Mouse (Mus musculus) intestine, embryonic 16.5 days (tissue): ENCODE results near the gene Gm28048. TPM values are rescaled to one million over a fixed set of nuclear protein-coding genes. Genes with fewer than 3 reads are reported as not detected.
A peak's percentile ranks its signal among the peaks of the same experiment; 100 is the strongest.

ENCODE experiments used
- ATAC-seq: fragments of 200-750 bp; cut with Nextera tagmentation; 2 replicates; pipeline ENCODE4 v1.8.0; 2017; ENCODE audit warnings: moderate TSS enrichment, moderate library complexity
- H3K27ac ChIP-seq: fragments of 300-500 bp; sonication (generic); 2 replicates; pipeline ENCODE4 v1.5.1; 2014; ENCODE audit warnings: mild to moderate bottlenecking, low read length
- H3K27me3 ChIP-seq: fragments of 300-500 bp; sonication (generic); replicated peaks from 2 replicates; pipeline ENCODE4 v1.6.1; 2014; ENCODE audit warnings: low read length, control low read depth, mixed read lengths; ENCODE audit not compliant: control insufficient read depth, insufficient read depth
- H3K36me3 ChIP-seq: fragments of 300-500 bp; sonication (generic); 2 replicates; pipeline ENCODE4 v1.6.1; 2014; ENCODE audit warnings: low read length, control low read depth; ENCODE audit not compliant: control insufficient read depth, insufficient read depth
- H3K4me1 ChIP-seq: fragments of 300-500 bp; sonication (generic); 2 replicates; pipeline ENCODE4 v1.6.1; 2014; ENCODE audit warnings: low read length, control low read depth, mixed read lengths; ENCODE audit not compliant: control insufficient read depth, insufficient read depth
- H3K4me2 ChIP-seq: fragments of 300-500 bp; sonication (generic); 2 replicates; pipeline ENCODE4 v1.6.1; 2014; ENCODE audit warnings: low read depth, low read length, control low read depth
- H3K4me3 ChIP-seq: fragments of 300-500 bp; sonication (generic); 2 replicates; pipeline ENCODE4 v1.5.1; 2014; ENCODE audit warnings: mild to moderate bottlenecking, low read length
- H3K9ac ChIP-seq: fragments of 300-500 bp; sonication (generic); 2 replicates; pipeline ENCODE4 v1.6.1; 2014; ENCODE audit warnings: low read depth, low read length
- H3K9me3 ChIP-seq: fragments of 300-500 bp; sonication (generic); 2 replicates; pipeline ENCODE4 v1.6.1; 2016; ENCODE audit warnings: low read length, control low read depth; ENCODE audit not compliant: control insufficient read depth
- WGBS: fragments of 180-500 bp; shearing (Covaris S2); extraction: QIAGEN DNeasy Blood & Tissue Kit; methylation state at CpG from one replicate; pipeline ENCODE4 v1.1.7; 2014; 5-methylcytosine and 5-hydroxymethylcytosine counted together
- polyA plus RNA-seq: library from polyadenylated mRNA; unstranded; fragments of >200 nt; fragmentation: Nextera tagmentation; extraction: Ambion mirVana; gene quantifications from 2 replicates; pipeline ENCODE4 v1.2.1, GENCODE M21; 2015

Gm28048 gene
- polyA plus RNA-seq, 1 experiment from 2014 or later: 11.2 TPM

GRCm38 (mm10) chr11:22876680-22877330 is 105.1 kb downstream of the Gm28048 start:
- ATAC-seq: no peak
- WGBS: 91% methylated on average over 3 of the region's 3 CpGs
- Histone ChIP-seq H3K27ac (no peak overlapping the region), H3K9ac (no peak overlapping the region), H3K36me3 (no peaks in the 10 kb centered on the region), H3K27me3 (no peaks in the 10 kb centered on the region), H3K9me3 (no peaks in the 10 kb centered on the region), H3K4me1 (peaks cover 11% of the 10 kb centered on the region; the same call in 1 of the 2 replicates), H3K4me2 (no peak overlapping the region), H3K4me3 (no peak overlapping the region)

DNA sequence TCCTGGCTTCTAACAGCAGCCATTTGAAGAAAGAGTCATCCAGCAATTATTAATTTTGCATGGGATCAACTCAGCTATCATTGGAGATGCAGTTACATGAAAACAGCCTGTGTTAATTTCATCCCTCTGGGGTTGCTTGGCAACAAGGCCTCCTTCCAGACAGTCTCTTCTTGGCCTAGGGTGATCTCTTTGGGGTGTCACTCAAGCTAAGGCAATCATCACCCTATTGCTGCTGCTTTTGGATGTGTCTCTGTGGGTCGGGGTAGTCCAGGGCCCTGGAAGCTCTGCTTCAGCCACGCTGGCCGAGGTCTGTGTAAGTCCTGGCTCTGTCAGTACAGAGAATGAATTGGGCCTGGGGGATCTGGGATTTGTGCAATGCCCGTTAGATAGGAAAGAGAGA is 106.6 kb downstream of the Gm28048 start:
- Histone ChIP-seq H3K4me1 (0 out of 2 replicates have a peak, but pooled peaks cover 8% of the 10 kb centered on the region), H3K27ac (no peak overlapping the region), H3K27me3 (no peaks in the 10 kb centered on the region), H3K9ac (no peak overlapping the region), H3K9me3 (no peaks in the 10 kb centered on the region), H3K4me3 (no peak overlapping the region), H3K36me3 (no peaks in the 10 kb centered on the region), H3K4me2 (no peak overlapping the region)
- WGBS: 76% methylated on average over 4 of the region's 4 CpGs
- ATAC-seq: no peak

DNA sequence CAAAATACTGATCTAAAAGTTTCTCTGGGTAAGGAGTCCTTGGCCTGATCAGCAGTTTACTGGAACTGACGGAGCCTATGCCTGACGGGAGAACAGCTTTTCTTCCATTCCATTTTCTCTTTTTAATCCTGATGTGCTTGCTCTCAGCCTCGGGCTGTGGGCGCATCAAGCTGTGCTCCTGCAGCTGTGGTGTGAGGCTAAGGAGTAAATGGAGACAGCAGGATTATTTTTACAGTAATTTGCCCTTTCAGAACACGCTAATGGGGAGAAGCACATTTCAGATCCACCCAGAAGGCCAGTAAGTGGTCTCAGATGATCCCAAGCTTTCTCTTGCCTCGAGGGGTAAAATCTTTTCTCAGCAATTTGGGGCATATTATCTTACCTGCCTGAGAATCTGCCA is 107.1 kb downstream of the Gm28048 start:
- H3K27ac ChIP-seq: no peak overlapping the region
- H3K36me3 ChIP-seq: no peaks in the 10 kb centered on the region
- ATAC-seq: no peak
- H3K9me3 ChIP-seq: no peaks in the 10 kb centered on the region
- no peaks in the 10 kb centered on the region for H3K27me3 ChIP-seq
- 81% methylated on average over 6 of the region's 6 CpGs for WGBS
- H3K4me3 ChIP-seq: no peak overlapping the region
- H3K4me1 ChIP-seq: 0 out of 2 replicates have a peak, but pooled peaks cover 8% of the 10 kb centered on the region
- no peak overlapping the region for H3K4me2 ChIP-seq
- H3K9ac ChIP-seq: no peak overlapping the region

DNA sequence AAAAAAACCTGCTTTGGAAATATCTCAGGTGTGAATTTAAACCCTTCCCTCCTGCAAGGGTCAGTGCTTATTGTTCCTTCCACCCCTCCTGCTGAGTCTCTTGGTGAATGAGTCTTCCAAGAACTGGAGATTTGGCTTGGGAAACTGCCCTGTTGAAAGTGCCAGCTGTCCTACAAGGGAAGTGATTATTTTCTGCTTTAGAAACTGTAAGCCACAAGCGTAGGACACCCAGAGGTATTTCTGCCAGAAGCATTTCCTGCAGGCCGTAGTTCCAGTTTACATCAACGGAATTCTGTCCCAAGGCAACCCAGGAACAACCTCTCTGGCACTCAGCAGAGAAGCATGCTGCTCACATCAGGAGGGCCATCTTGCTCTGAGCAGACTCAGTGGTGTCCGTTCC is 108.5 kb downstream of the Gm28048 start:
- H3K36me3 ChIP-seq: no peaks in the 10 kb centered on the region
- H3K4me3 ChIP-seq: no peak overlapping the region
- no peak for ATAC-seq
- H3K4me1 ChIP-seq: 0 out of 2 replicates have a peak, but pooled peaks cover 8% of the 10 kb centered on the region
- no peak overlapping the region for H3K9ac ChIP-seq
- peak overlapping the region; percentile 35; the same call in 1 of the 2 replicates for H3K27ac ChIP-seq
- 61% methylated on average over 4 of the region's 4 CpGs for WGBS
- H3K9me3 ChIP-seq: no peaks in the 10 kb centered on the region
- H3K27me3 ChIP-seq: no peaks in the 10 kb centered on the region
- H3K4me2 ChIP-seq: no peak overlapping the region

- no peak for ATAC-seq
- Histone ChIP-seq H3K4me2 (peak overlapping the region; percentile 15; the same call in 1 of the 2 replicates), H3K9me3 (no peaks in the 10 kb centered on the region), H3K27me3 (no peaks in the 10 kb centered on the region), H3K27ac (peak overlapping the region; percentile 27; the same call in 1 of the 2 replicates), H3K36me3 (no peaks in the 10 kb centered on the region), H3K9ac (0 out of 2 replicates have a peak overlapping the region, but pooled peaks have one; percentile 20), H3K4me3 (no peak overlapping the region), H3K4me1 (0 out of 2 replicates have a peak, but pooled peaks cover 8% of the 10 kb centered on the region)
- WGBS: 43% methylated on average over 4 of the region's 4 CpGs
Measured at GRCm38 (mm10) chr11:22872307-22872680, 109.6 kb downstream of the Gm28048 start.

GRCm38 (mm10) chr11:22871628-22872306 is 110.1 kb downstream of the Gm28048 start:
- Histone ChIP-seq H3K27me3 (no peaks in the 10 kb centered on the region), H3K9ac (0 out of 2 replicates have a peak overlapping the region, but pooled peaks have one; percentile 20), H3K36me3 (no peaks in the 10 kb centered on the region), H3K4me3 (no peak overlapping the region), H3K4me1 (0 out of 2 replicates have a peak, but pooled peaks cover 8% of the 10 kb centered on the region), H3K27ac (peak overlapping the region; percentile 27; the same call in 1 of the 2 replicates), H3K4me2 (peak overlapping the region; percentile 15; the same call in 1 of the 2 replicates), H3K9me3 (no peaks in the 10 kb centered on the region)
- 60% methylated on average over 7 of the region's 7 CpGs for WGBS
- no peak for ATAC-seq

DNA sequence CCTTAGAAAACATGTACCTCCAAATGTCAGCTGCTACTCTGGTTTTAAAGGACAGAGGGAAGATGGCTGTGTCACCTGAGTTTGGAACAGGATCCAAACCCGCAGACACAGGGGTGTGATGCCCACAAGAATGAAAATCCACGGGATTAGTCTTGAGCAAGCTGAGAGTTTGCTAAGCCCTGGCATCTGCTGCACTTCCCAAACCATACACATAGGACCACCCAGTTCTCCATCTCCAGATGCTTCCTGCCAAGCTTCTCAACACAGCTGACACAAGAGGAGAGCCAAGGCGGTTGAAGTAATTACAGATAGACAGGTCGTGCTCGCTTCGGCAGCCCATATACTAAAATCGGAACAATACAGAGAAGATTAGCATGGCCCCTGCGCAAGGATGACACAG is 113.3 kb downstream of the Gm28048 start:
- H3K9me3 ChIP-seq: no peaks in the 10 kb centered on the region
- H3K4me2 ChIP-seq: no peak overlapping the region
- H3K36me3 ChIP-seq: no peaks in the 10 kb centered on the region
- H3K27ac ChIP-seq: no peak overlapping the region
- H3K4me1 ChIP-seq: 0 out of 2 replicates have a peak, but pooled peaks cover 6% of the 10 kb centered on the region
- H3K9ac ChIP-seq: no peak overlapping the region
- no peak overlapping the region for H3K4me3 ChIP-seq
- 87% methylated on average over 8 of the region's 8 CpGs for WGBS
- ATAC-seq: no peak
- no peaks in the 10 kb centered on the region for H3K27me3 ChIP-seq

DNA sequence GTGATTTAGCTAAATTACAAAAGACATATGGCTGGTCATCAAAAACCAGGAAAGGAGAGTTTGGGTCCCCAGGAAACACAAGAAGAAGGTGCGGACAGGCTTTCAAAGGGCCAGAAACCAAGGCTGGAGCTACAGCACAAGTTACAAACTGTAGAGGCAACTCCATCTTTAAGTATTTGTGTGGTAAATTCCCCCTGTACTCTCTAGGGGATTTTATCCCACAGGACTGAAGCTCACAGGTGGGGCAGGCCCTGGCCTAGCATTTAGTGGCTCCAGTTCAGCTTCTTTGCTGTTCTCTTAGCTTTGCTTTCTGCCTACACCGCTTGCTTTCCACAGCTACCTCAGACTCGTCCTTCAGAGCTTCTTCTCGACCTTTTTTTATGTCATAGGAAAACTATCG is 114.2 kb downstream of the Gm28048 start:
- no peaks in the 10 kb centered on the region for H3K27me3 ChIP-seq
- no peak overlapping the region for H3K9ac ChIP-seq
- ATAC-seq: no peak
- 92% methylated on average over 5 of the region's 5 CpGs for WGBS
- H3K4me3 ChIP-seq: no peak overlapping the region
- H3K9me3 ChIP-seq: no peaks in the 10 kb centered on the region
- H3K36me3 ChIP-seq: no peaks in the 10 kb centered on the region
- no peak overlapping the region for H3K4me2 ChIP-seq
- H3K4me1 ChIP-seq: 0 out of 2 replicates have a peak, but pooled peaks cover 5% of the 10 kb centered on the region
- no peak overlapping the region for H3K27ac ChIP-seq

- Histone ChIP-seq H3K27ac (no peak overlapping the region), H3K27me3 (no peaks in the 10 kb centered on the region), H3K4me1 (no peaks in the 10 kb centered on the region; the same call in 1 of the 2 replicates), H3K9ac (no peak overlapping the region), H3K4me3 (no peak overlapping the region), H3K36me3 (no peaks in the 10 kb centered on the region), H3K4me2 (no peak overlapping the region), H3K9me3 (no peaks in the 10 kb centered on the region)
- WGBS: 88% methylated on average over 7 of the region's 7 CpGs
- ATAC-seq: no peak
Measured at GRCm38 (mm10) chr11:22865635-22866246, 116.1 kb downstream of the Gm28048 start.
